Mouse (Mus musculus) urinary bladder, postnatal 4 days (tissue): ENCODE measurements at regions not wholly inside any gene's neighbourhood (a gene's known extent, or its start where the extent isn't known, plus 50 kb on each side); places are given as distances from the start of the nearest gene placed in this dataset.
A peak's percentile ranks its signal among the peaks of the same experiment; 100 is the strongest.

ENCODE experiments used
- DNase-seq, 2 experiments: peaks; one replicate each; pipeline ENCODE4 v3.0.0; 2021 to 2022; ENCODE audit warnings: low spot score in 2 of 2

DNA sequence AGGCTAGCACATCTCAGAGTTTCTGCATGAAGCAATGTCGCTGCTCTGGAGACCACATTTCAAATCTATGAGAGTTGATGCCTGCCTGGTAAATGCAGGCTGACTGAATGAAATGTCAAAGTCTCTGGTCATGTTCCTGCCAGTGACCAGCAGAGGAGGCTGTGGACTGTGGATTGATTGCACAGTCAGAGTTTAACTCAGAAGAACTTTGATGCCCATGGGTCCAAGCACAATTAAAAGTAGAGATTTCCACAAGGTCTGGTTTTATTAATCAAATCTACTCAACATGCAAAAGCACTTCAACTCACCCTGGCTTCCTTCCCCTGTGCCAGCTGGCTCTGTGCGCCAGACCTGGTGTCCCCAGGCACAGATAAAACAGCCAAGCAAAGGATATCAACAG lies 81.3 kb downstream of the Hsd17b3 start:
- no peak for DNase-seq

DNA sequence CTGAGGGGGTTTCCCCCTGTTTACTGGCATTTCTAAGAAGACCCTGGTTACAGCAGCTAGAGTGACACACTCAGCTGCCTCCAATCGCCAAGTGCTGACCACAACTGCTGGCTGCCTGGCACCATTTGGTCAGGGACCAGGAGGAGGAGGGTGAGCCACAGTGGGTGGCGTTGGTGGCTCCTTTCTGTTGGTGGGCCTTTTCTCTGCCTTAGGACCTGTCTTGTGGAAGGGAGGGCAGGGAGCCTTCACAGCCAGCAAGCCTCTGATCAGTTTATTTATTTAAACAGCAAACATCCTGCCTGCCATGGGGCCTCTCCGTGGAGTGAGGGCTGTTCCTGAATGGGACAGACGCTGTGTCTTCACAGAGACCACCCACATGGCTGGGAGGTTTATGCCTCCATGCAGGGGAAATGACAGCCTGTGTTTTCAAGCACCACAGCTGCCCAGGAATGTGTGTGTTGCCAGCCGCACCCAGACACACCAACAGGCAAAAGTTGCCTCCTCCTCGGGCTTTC lies 86.0 kb downstream of the Hsd17b3 start:
- no peak for DNase-seq

DNA sequence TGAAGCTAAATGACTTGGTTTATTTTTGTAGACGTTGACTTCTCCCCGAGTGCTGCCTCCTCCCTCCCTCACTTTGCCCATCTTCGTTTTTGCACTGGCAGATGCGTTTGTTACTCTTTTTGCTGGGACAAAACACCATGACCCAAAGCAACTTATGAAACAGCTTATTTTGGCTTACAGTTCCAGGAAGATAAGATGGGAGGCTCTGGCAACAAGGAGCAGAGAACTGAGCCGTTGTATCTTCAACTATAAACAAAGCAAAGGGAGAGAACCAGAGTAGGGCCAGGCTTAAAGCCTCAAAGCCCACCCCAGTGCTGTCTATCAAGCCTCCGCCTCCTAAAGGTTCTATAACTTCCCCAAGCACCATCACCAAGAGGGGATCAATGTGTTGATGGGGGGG lies 88.7 kb downstream of the Hsd17b3 start:
- DNase-seq = no peak

DNA sequence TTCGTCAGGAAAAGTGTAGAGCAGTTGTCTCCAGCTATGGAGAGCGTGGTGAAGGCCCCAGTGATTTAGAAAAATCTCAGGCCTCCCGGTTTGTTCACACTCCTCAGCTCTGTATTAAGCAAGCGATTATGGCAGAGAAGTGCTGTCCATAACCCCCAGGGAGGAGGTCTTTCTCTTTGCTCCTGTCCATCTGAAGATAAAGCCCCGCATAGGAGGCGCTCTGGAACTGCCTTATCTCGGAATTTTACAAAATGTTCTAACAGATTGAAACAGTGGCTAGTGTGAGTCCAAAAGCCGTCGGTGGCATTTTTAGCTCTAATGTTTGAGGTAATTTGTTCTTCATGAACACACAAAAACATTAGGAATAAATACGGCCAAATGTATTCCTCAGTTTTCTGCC lies 90.4 kb downstream of the Hsd17b3 start:
- DNase-seq = no peak

DNA sequence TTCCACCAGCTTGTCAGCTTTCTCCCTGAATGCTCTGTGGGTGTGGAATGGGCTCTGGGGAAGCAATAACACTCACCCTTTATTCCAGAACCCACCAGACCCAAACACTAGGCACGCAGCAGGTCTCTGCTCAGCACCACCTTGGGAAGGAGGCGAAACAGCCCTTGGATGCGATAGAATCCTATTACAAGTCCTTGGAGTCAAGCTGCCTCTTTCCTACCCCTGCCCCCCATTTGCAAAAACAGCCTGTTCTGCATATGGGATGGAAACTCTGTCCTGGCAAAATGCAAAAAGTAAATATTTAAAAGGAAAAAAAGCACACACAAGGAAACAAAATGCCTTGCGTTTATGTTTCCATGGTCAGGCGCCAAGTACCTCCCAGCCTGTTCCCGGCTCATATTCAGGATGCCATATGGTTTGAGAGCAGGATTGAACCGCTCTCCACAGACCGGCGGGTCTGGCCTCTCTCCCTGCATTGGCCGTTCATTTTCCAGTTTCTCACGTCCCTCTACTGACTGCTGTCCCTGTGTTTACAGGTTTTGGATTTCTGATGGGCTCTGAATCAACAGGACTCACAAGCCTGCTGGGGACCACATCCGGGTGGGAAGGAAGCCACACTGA lies 95.1 kb downstream of the Hsd17b3 start:
- no peak for DNase-seq

DNA sequence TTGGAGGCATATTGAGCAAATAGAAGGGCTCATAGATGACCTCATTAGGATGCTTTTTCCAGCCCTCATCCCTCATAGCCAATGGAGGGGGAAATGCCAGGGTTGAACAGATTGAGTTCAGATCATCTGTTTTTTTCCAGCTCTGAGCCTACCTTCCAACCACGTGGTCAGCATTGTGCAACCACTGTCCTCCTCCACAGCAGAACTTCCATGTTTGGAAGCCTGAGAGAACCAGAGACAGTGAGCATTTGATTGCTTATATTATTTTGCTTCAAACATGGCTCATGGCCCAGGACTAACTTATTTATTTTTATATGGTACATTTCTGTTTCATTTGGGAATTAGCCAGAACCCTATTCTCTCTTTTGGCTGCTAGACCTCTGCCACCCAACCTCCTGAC lies 96.0 kb downstream of the Hsd17b3 start:
- DNase-seq = no peak

DNA sequence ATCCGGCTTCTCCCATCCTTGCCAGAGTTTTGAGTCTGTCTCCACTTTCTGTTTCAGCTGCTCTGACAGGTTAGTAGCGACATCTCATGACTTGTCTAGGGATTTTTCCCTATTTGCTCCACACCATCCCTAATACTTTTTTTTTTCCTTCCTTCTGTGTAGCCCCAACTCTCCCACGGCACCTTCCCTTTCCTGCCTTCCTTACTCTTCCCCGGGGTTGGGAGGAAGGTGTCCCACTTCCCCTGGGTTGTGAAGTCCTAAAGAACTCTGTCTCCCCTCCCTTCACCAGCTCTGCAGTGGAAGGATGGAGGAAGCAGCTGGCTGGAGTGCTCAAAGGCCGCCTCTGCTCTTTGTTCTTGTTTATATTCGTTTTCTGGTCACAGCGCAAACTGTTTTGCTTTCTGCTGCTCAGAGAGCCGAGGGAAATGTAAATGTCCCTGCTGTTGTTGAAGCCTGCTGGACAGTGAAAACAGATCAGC lies 98.5 kb downstream of the Hsd17b3 start:
- DNase-seq = no peak

DNA sequence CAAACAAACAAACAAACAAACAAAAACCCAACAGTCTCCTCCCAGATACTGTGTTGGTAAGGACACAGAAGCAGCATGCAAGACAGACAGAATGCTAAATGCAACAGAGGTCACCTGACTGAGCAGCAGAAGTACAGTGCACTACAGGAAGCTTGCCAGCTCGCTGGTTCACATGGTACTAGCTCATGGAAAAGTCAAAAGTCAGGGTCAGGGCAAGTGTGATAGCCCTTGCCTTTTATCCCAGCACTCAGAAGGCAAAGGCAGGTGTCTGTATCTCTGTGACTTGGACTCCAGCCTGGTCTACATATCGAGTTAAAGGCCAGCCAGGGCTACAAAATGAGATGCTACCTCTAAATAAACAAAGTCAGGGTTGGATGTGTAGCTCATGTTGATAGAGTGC lies 99.3 kb downstream of the Hsd17b3 start:
- no peak for DNase-seq

DNA sequence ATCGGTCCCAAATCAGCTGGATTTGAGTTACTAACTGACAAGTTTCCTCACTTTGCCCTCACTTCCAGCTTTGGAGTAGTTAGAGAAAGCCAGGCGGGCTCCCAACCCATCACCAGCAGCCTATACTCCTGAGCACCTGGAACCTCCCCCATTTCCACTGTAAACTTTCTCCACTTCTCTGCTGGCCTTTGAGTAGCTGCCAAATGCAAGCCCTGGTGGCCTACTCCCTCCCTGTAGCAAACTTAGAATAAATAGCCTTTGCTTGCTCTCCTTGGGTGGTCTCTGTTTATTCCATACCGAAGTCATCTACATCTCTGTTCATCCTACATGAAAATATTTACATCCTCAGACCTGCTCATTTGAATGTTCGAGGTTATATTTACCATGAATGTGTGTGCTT lies 100.8 kb downstream of the Hsd17b3 start:
- no peak for DNase-seq

DNA sequence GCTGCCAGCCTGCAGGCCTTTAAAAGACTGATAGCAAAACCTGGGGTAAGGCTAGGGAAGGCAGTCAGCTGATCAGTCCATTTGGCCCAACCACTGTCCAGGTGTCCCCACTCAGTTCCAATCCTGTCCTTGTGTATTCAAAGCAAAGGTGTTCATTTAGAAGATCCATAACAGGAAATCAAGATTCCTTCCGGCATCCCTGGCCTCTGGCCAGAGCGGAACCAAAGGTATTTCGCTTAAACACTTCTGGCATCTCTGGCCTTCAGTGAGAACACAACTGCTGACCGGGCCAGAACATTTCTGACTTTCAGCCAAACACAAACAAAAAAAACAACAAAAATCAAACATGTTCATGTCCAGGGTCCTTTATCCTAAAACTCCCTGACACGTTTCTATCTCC lies 102.3 kb downstream of the Hsd17b3 start:
- DNase-seq = no peak

DNA sequence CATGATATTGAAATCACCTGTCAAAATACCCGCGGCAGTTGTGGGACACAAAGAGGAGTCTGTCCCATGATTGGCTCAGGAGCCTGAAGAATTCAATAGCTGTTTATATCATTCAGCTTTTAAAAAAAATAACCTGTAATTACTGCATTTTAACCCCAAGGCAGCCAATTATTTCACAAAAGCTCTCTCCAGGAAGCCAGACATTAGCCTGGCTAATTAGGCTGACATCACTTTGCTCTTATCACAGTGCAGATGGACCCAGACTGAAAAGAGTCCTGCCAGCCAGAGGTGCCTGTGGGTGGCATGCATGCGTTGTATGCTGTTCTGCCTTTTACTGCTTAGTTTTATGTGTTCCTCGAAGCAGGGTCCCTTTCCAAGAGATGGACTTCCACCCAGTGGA lies 103.4 kb downstream of the Hsd17b3 start:
- no peak for DNase-seq

DNA sequence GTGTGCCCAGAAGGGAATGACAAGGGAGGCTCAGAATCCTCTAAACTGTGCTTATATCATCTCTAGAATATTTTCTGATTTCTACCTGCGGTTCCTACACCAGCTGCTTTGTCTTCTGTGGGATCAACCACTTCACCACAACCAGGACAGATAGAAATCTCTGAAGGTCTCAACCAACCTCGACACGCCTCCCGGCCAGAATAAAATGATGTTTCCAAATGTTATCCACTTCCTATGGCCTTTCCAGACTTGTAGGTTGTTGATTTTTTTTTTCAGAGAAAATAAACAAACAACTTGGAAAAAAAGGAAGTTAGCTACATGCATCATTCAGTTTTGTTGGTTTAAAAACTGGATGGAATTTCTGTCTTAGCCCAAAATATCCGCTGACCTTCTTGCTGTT lies 103.9 kb downstream of the Hsd17b3 start:
- no peak for DNase-seq

DNA sequence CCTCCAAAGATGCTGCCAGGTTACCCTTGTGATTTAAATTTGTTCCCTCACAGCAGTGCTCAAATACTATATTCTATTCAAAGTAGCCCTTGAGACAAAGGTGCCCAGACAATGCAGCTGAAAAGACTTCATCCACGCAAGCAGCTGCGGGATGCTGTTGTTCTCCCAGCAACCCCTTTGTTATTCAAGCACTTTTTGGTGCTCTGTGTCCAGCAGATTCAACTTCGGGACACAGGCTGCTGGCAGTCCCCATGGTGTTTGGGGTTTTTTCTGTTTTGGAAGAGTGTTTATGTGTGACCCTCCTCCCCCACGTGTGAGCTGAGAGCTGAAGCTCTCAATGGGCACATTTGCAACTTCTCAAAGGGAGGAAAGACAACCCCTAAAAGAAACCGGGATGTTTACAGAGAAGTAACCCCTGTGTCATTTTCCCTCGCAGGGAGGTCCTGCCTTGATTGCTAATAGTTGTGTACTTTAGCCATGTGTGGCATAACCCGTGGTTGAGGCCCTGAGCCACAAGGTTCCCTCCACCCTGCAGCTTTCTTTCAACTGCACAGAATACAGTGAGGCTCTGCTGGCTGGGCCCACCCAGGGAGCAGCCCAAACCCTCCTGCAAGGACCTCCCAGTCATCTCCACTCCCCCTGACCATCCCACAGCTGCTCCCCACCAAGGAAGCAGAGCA lies 108.9 kb downstream of the Hsd17b3 start:
- DNase-seq = peak in 1 of 2 experiments; percentile 68

DNA sequence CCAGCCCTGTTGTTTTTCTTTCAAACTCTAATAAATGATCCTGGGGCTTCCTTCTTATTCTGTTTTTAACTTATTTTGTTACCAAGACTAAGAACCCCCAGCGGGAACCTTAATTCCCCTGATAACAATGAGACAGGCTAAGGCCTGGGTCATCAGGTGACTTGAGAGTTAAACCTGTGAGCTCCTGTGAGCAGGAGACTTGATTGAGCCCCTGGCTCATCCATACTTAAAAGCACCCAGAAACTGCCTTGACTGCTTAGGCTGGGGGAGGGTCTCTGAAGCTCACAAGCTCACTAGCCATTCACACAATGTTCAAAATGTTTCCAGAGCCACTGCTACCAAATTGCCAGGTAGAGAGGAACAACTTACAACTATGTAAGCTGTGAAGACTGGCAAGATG lies 109.4 kb downstream of the Hsd17b3 start:
- no peak for DNase-seq

DNA sequence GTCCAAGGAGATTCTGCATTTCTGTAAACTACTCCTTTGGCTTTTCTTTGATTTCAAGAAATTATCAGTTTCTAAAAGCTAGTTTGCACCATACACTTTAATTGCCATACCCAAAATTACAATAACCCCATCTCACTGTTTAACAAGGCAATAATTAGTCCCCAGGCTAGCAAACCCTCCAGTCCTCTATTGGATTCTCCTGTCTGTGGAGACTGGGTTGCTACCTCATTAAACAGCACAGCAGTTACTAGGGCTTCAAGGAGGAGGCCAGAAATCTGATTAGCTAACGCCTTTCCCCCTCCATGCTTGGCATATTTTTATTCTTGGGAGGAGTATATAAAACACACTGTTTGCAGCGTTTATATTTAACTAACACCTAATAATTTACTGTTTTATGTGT lies 119.1 kb downstream of the Hsd17b3 start:
- DNase-seq = no peak

DNA sequence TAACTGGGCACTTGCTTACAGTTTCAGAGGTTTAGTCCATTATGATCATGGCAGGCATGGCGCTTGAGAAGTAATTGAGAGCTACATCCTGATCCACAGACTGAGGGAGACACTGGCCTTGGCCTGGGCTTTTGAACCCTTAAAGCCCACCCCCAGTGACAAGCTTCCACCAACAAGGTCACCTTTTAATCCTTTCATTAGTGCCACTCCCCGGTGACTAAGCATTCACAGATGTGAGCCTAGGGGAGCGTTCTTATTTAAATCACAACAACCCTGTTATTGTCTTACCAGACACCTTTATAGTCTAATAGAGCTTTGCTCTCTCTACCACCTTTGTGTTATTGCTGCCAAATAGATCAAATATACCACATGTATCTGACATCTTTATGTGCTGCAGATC lies 120.4 kb downstream of the Hsd17b3 start:
- DNase-seq = no peak

DNA sequence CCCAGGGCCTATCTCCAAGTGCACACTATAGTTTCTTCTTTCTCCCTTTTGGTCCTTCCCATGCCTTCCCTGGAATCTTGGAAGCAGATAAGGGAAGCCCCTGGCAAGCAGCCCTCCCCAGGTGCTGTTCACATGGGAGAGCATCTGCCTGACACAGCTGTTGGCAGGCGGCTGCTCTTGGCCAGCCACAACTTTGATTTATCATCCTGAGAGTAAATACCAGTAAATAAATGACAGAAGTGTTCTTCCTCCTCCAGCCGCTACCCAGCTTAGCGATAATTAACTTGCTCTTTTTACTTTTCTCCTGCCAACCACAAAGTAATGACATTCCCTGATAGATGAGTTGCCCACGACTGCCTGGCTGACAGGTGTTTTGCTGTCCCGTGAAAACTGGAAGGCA lies 131.9 kb downstream of the Hsd17b3 start:
- peak in 1 of 2 experiments; percentile 30 for DNase-seq

DNA sequence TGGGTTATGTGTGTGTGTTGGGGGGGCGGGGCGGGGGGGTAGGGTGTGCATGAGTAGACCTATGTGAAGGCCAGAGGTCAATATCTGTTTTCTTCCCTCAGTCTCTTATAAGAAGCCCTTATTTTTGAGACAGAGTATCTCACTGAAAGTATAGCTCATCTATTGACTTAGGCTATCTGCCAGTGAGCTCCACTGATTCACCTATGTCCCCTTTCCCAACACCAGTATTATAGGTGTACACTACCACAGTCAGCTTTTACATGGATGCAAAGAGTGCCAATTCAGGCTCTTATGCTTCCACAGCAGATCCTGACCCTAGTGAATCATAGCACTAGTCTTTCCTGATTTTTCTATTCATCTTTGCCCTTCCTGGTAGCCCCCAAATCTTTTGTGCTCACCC lies 134.7 kb downstream of the Hsd17b3 start:
- DNase-seq = no peak

DNA sequence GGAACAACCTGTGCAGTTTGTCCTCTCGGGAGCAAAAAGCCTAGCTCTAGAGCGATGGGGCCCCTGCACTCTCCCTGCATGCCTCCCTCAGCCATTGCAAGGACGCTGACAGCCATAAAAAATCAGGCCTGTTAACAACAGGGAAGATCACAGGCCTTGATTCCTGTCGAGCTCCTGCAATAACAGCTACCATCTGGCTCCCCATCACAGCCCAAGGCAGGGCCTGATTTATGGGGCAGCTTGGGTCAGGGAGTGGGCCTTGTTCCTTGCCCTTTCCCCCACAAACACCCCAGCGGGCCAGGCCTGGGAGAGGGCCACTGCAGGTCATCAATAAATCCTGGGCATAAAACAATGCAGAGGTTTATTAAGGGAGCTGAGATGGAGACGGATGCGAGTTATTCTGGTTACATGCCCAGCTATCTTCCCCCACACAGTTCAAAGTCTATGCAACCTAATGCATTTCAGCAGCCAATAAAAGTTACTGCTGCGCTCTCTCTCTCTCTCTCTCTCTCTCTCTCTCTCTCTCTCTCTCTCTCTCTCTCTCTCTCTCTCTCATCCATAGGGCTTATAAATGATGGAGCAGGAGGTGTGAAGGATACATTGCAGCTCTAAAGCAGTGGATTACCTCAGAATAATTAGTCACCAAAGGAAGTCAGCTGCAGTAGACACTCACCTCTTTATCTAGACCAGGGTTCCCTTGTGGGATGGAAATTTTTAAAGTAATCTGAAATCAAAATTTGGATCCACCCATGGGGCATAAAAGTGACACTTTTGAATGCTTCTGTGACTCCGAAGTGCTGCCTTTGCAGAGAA lies 136.9 kb downstream of the Hsd17b3 start:
- peak in 1 of 2 experiments; percentile 55 for DNase-seq

DNA sequence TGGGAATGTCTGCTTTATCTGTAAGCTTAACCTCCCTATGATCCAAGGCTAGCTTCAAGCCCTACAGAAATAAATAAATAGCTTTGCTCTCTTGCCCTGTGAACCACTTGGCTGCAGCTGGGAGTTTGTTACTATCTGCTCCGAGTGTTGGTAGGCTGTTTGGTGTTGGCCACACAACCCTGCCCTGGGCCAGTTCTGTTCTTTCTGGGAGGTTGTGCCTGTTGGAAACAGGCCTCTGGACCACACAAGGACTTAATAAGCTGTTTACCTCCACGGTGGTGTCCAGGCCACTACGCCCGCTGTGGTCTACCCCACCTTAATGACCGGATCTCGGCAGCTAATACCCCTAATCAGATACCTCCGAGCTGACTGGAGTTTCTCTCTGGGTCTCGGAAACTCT lies 136.1 kb downstream of the Ercc6l2 start:
- DNase-seq = peak in 1 of 2 experiments; percentile 40
